Mouse (Mus musculus): ENCODE data around the gene Creld2.

Gene Creld2

GRCm38 (mm10) chr15:88868024-88868742, 48.7 kb downstream of the Creld2 start:
- DNase-seq (ENCODE audit: low read depth), result no peak

- no peak for DNase-seq (ENCODE audit: low read depth)
These were observed 51.2 kb downstream of the Creld2 start for GRCm38 (mm10) chr15:88870418-88871185.

GRCm38 (mm10) chr15:88874061-88874460, 54.6 kb downstream of the Creld2 start:
- DNase-seq (ENCODE audit: low read depth), result no peak

GRCm38 (mm10) chr15:88874477-88874876, 55.0 kb downstream of the Creld2 start:
- DNase-seq (ENCODE audit: low read depth), result no peak

GRCm38 (mm10) chr15:88875625-88876081, 56.2 kb downstream of the Creld2 start:
- no peak for DNase-seq (ENCODE audit: low read depth)
